Mouse (Mus musculus) myocyte (in vitro differentiated cells): ENCODE results near the gene E430018J23Rik. TPM values are rescaled to one million over a fixed set of nuclear protein-coding genes. Genes with fewer than 3 reads are reported as not detected.

ENCODE experiments used
- H3K27me3 ChIP-seq: one replicate; pipeline ENCODE4 v1.6.1; 2011; ENCODE audit not compliant: control insufficient read depth, insufficient read depth, insufficient read length
- H3K36me3 ChIP-seq: one replicate; pipeline ENCODE4 v1.6.1; 2011; ENCODE audit not compliant: control insufficient read depth, insufficient read depth
- H3K4me2 ChIP-seq: one replicate; pipeline ENCODE4 v1.6.1; 2011; ENCODE audit warnings: low read depth, control low read depth
- H3K4me3 ChIP-seq: one replicate; pipeline ENCODE4 v1.5.1; 2011; ENCODE audit warnings: mild to moderate bottlenecking, control low read depth, moderate library complexity
- H3K79me2 ChIP-seq: one replicate; pipeline ENCODE4 v1.6.1; 2011; ENCODE audit not compliant: control insufficient read depth, insufficient read depth
- H3ac ChIP-seq: one replicate; pipeline ENCODE4 v1.6.1; 2011; ENCODE audit not compliant: control insufficient read depth, insufficient read length
- CEBPB ChIP-seq: IDR thresholded peaks from 2 replicates; pipeline ENCODE4 v1.6.1; 2011; ENCODE audit warnings: mild to moderate bottlenecking, moderate library complexity; ENCODE audit not compliant: poor library complexity, insufficient read depth, severe bottlenecking
- E2F4 ChIP-seq: IDR thresholded peaks from one replicate; pipeline ENCODE4 v1.6.1; 2011; ENCODE audit warnings: mild to moderate bottlenecking, control low read depth, moderate library complexity; ENCODE audit not compliant: insufficient read depth
- MAX ChIP-seq: IDR thresholded peaks from one replicate; pipeline ENCODE4 v1.6.1; 2011; ENCODE audit warnings: low read depth, mild to moderate bottlenecking, control low read depth
- MYOD1 ChIP-seq, 3 experiments: IDR thresholded peaks; one replicate each; pipeline ENCODE4 v1.6.1; 2011; ENCODE audit warnings: control low read depth in 2 of 3, low read depth in 2 of 3, mild to moderate bottlenecking in 2 of 3, moderate library complexity in 1 of 3; ENCODE audit not compliant: insufficient read length in 2 of 3, control insufficient read depth in 1 of 3
- MYOG ChIP-seq, 3 experiments: IDR thresholded peaks; one replicate each; pipeline ENCODE4 v1.6.1; 2011; ENCODE audit warnings: control low read depth in 2 of 3, low read depth in 2 of 3, mild to moderate bottlenecking in 2 of 3; ENCODE audit not compliant: insufficient read length in 2 of 3, control insufficient read depth in 1 of 3, insufficient read depth in 1 of 3
- POLR2A ChIP-seq: IDR thresholded peaks from one replicate; pipeline ENCODE4 v1.6.1; 2011; ENCODE audit warnings: low read depth, mild to moderate bottlenecking, control low read depth, moderate library complexity; ENCODE audit not compliant: insufficient read length
- POLR2AphosphoS2 ChIP-seq: IDR thresholded peaks from one replicate; pipeline ENCODE4 v1.6.1; 2011; ENCODE audit warnings: low read depth, control low read depth; ENCODE audit not compliant: insufficient read length
- REST ChIP-seq: IDR thresholded peaks from one replicate; pipeline ENCODE4 v1.6.1; 2011; ENCODE audit warnings: mild to moderate bottlenecking, control low read depth, moderate library complexity; ENCODE audit not compliant: insufficient read depth, insufficient read length
- SRF ChIP-seq: IDR thresholded peaks from one replicate; pipeline ENCODE4 v1.6.1; 2011; ENCODE audit warnings: low read depth; ENCODE audit not compliant: control insufficient read depth, insufficient read length
- TCF12 ChIP-seq: IDR thresholded peaks from one replicate; pipeline ENCODE4 v1.6.1; 2011; ENCODE audit warnings: mild to moderate bottlenecking, control low read depth; ENCODE audit not compliant: poor library complexity, insufficient read depth, severe bottlenecking
- TCF3 ChIP-seq: IDR thresholded peaks from one replicate; pipeline ENCODE4 v1.6.1; 2011; ENCODE audit warnings: low read depth, control low read depth; ENCODE audit not compliant: insufficient read length
- USF1 ChIP-seq: IDR thresholded peaks from one replicate; pipeline ENCODE4 v1.6.1; 2011; ENCODE audit warnings: low read depth, mild to moderate bottlenecking, control low read depth, moderate library complexity
- polyA plus RNA-seq: library from polyadenylated mRNA; unstranded; fragments of >200 nt; fragmentation: generic; extraction: Trizol; gene quantifications from one replicate; pipeline ENCODE4 v1.2.1, GENCODE M21; 2012; ENCODE audit warnings: missing spikeins

The E430018J23Rik gene
- polyA plus RNA-seq, 1 experiment = 3.0 TPM

GRCm38 (mm10) chr7:127425291-127425690 lies 31.9 kb upstream of the E430018J23Rik start:
- Histone ChIP-seq H3K79me2 (peaks cover 7% of the 10 kb centered on the region), H3K36me3 (no peaks in the 10 kb centered on the region), H3K4me2 (no peak overlapping the region), H3K27me3 (peaks cover 5% of the 10 kb centered on the region), H3K4me3 (no peak overlapping the region), H3ac (no peak overlapping the region)
- TF ChIP-seq USF1 (no peak), SRF (no peak), POLR2AphosphoS2 (no peak)

GRCm38 (mm10) chr7:127422247-127422646 lies 28.8 kb upstream of the E430018J23Rik start:
- H3K36me3 ChIP-seq = no peaks in the 10 kb centered on the region
- peaks cover 7% of the 10 kb centered on the region for H3K79me2 ChIP-seq
- no peak for TF ChIP-seq MYOD1 (IDR thresholded peaks at IDR 0.05; ENCODE audit: control insufficient read depth in 1 of 3, insufficient read length in 2 of 3, low read depth in 2 of 3)
- TF ChIP-seq CEBPB = no peak
- TF ChIP-seq TCF12 = no peak
- no peak for TF ChIP-seq MYOG (IDR thresholded peaks at IDR 0.05; ENCODE audit: control insufficient read depth in 1 of 3, insufficient read depth in 1 of 3, insufficient read length in 2 of 3, low read depth in 2 of 3)
- no peak for TF ChIP-seq POLR2A
- TF ChIP-seq MAX = no peak
- no peak for TF ChIP-seq REST
- TF ChIP-seq POLR2AphosphoS2 = no peak
- TF ChIP-seq TCF3 = no peak
- no peak for TF ChIP-seq USF1
- no peak for TF ChIP-seq E2F4
- TF ChIP-seq SRF = no peak
- peak overlapping the region; percentile 18 for H3ac ChIP-seq
- H3K4me2 ChIP-seq = peak overlapping the region; percentile 94
- peaks cover 5% of the 10 kb centered on the region for H3K27me3 ChIP-seq
- peak overlapping the region; percentile 67 for H3K4me3 ChIP-seq

GRCm38 (mm10) chr7:127421388-127422191 lies 28.2 kb upstream of the E430018J23Rik start, which contains the start of gene Zfp688:
Zfp688 (minus strand) TSS chr7:127422068.
- Histone ChIP-seq H3K4me3 (peak within 1 kb of the TSS; percentile 67), H3K36me3 (no peaks in the 10 kb centered on the region), H3K27me3 (peaks cover 5% of the 10 kb centered on the region), H3ac (peak within 1 kb of the TSS; percentile 18), H3K4me2 (peak within 1 kb of the TSS; percentile 94), H3K79me2 (peaks cover 7% of the 10 kb centered on the region)
- TF ChIP-seq POLR2AphosphoS2 (peak; percentile 86), TCF12 (no peak), REST (no peak), POLR2A (peak; percentile 89), TCF3 (no peak), MAX (peak; percentile 38), USF1 (no peak), SRF (no peak), E2F4 (peak; percentile 52), MYOG (IDR thresholded peaks at IDR 0.05; ENCODE audit: control insufficient read depth in 1 of 3, insufficient read depth in 1 of 3, insufficient read length in 2 of 3, low read depth in 2 of 3) (peak in 1 of 3 experiments; percentile 59), MYOD1 (IDR thresholded peaks at IDR 0.05; ENCODE audit: control insufficient read depth in 1 of 3, insufficient read length in 2 of 3, low read depth in 2 of 3) (peak in 1 of 3 experiments; percentile 45), CEBPB (no peak)

GRCm38 (mm10) chr7:127411418-127411817 lies 18.0 kb upstream of the E430018J23Rik start:
- H3K27me3 ChIP-seq = peaks cover 13% of the 10 kb centered on the region
- TF ChIP-seq SRF = no peak
- no peak for TF ChIP-seq MYOG (IDR thresholded peaks at IDR 0.05; ENCODE audit: control insufficient read depth in 1 of 3, insufficient read depth in 1 of 3, insufficient read length in 2 of 3, low read depth in 2 of 3)
- no peak for TF ChIP-seq TCF3
- TF ChIP-seq POLR2A = no peak
- no peak for TF ChIP-seq REST
- no peak for TF ChIP-seq MAX
- TF ChIP-seq MYOD1 (IDR thresholded peaks at IDR 0.05; ENCODE audit: control insufficient read depth in 1 of 3, insufficient read length in 2 of 3, low read depth in 2 of 3) = no peak
- TF ChIP-seq USF1 = no peak
- TF ChIP-seq TCF12 = no peak
- no peak for TF ChIP-seq CEBPB
- TF ChIP-seq E2F4 = no peak
- TF ChIP-seq POLR2AphosphoS2 = no peak
- no peaks in the 10 kb centered on the region for H3K36me3 ChIP-seq
- no peak overlapping the region for H3ac ChIP-seq
- H3K4me3 ChIP-seq = no peak overlapping the region
- H3K79me2 ChIP-seq = no peaks in the 10 kb centered on the region
- no peak overlapping the region for H3K4me2 ChIP-seq
